Mouse (Mus musculus): Measurements from ENCODE around the gene Farp1.

Farp1 gene

GRCm38 (mm10) chr14:121259789-121260188 is 224.8 kb downstream of the Farp1 start:
- DNase-seq (ENCODE audit: low read depth, low spot score) = peak; percentile 74

- DNase-seq (ENCODE audit: low read depth, low spot score) = no peak
These were observed 226.4 kb downstream of the Farp1 start for GRCm38 (mm10) chr14:121261229-121261879.

GRCm38 (mm10) chr14:121262606-121263005 is 227.6 kb downstream of the Farp1 start:
- no peak for DNase-seq (ENCODE audit: low read depth, low spot score)

GRCm38 (mm10) chr14:121263912-121264311 is 228.9 kb downstream of the Farp1 start:
- DNase-seq (ENCODE audit: low read depth, low spot score) = no peak

- no peak for DNase-seq (ENCODE audit: low read depth, low spot score)
These were observed 229.5 kb downstream of the Farp1 start for GRCm38 (mm10) chr14:121264453-121264852.

- DNase-seq (ENCODE audit: low read depth, low spot score) = no peak
These were observed 232.8 kb downstream of the Farp1 start for GRCm38 (mm10) chr14:121267801-121268200.

- DNase-seq (ENCODE audit: low read depth, low spot score) = no peak
These were observed 235.5 kb downstream of the Farp1 start for GRCm38 (mm10) chr14:121270490-121270889.

- DNase-seq (ENCODE audit: low read depth, low spot score) = no peak
These were observed 240.0 kb downstream of the Farp1 start for GRCm38 (mm10) chr14:121274985-121275384.

GRCm38 (mm10) chr14:121276016-121276415 is 241.0 kb downstream of the Farp1 start:
- no peak for DNase-seq (ENCODE audit: low read depth, low spot score)

GRCm38 (mm10) chr14:121279106-121279505 is 244.1 kb downstream of the Farp1 start:
- peak; percentile 87 for DNase-seq (ENCODE audit: low read depth, low spot score)

- DNase-seq (ENCODE audit: low read depth, low spot score) = no peak
These were observed 245.8 kb downstream of the Farp1 start for GRCm38 (mm10) chr14:121280601-121281335.

- DNase-seq (ENCODE audit: low read depth, low spot score) = no peak
These were observed 246.3 kb downstream of the Farp1 start for GRCm38 (mm10) chr14:121281336-121281710.

- peak; percentile 43 for DNase-seq (ENCODE audit: low read depth, low spot score)
These were observed 250.6 kb downstream of the Farp1 start for GRCm38 (mm10) chr14:121285379-121286120.

- no peak for DNase-seq (ENCODE audit: low read depth, low spot score)
These were observed 256.9 kb downstream of the Farp1 start for GRCm38 (mm10) chr14:121291881-121292280.

GRCm38 (mm10) chr14:121292391-121292790 is 257.4 kb downstream of the Farp1 start:
- peak; percentile 58 for DNase-seq (ENCODE audit: low read depth, low spot score)

GRCm38 (mm10) chr14:121294484-121294883 is 259.5 kb downstream of the Farp1 start:
- DNase-seq (ENCODE audit: low read depth, low spot score) = no peak

GRCm38 (mm10) chr14:121297103-121297502 is 262.1 kb downstream of the Farp1 start:
- DNase-seq (ENCODE audit: low read depth, low spot score) = no peak

- DNase-seq (ENCODE audit: low read depth, low spot score) = no peak
These were observed 263.5 kb downstream of the Farp1 start for GRCm38 (mm10) chr14:121298537-121298936.

GRCm38 (mm10) chr14:121299093-121299492 is 264.1 kb downstream of the Farp1 start:
- no peak for DNase-seq (ENCODE audit: low read depth, low spot score)

GRCm38 (mm10) chr14:121304523-121304922 is 269.5 kb downstream of the Farp1 start:
- DNase-seq (ENCODE audit: low read depth, low spot score) = no peak

GRCm38 (mm10) chr14:121305316-121306064 is 270.5 kb downstream of the Farp1 start:
- no peak for DNase-seq (ENCODE audit: low read depth, low spot score)

- DNase-seq (ENCODE audit: low read depth, low spot score) = no peak
These were observed 274.9 kb downstream of the Farp1 start for GRCm38 (mm10) chr14:121309909-121310308.
